ENCODE assay signal across 9 mouse cellular contexts in the genomic region with DNA sequence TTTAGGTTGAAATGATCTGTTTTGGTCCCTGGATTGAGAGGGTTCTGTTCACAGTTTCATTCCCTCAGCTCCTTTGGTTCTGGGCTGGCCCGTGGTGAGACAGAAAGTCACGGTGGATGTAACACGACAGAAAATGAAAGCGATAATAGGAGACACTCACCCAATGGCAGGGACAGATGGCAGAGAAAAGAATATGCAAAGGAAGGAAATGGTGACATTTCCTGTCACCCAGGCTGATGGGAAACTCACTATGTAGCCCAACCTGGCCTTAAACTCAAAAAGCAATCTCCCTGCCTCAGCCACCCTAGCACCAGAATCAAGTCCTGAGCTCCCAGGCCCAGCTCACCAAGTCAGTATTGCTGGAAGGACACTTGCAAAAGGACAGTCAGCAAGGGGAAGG. TPM values are rescaled to one million over a fixed set of nuclear protein-coding genes. Genes with fewer than 3 reads are reported as not detected.
DNase-seq lines count a peak whose midpoint lies in the region; ATAC-seq lines count a peak whose summit lies in the region.
"Had no signal": no experiment of that assay in that cellular context is flagged by ENCODE, and none has a peak within 500 bp of the region (broad histone marks: within the 10 kb centered on the region; RNA-seq: fewer than 3 reads in every experiment).

No protein-coding gene starts in this region.

- H3K27me3 ChIP-seq in neural tube, embryonic 11.5 days (ENCODE audit: control insufficient read depth, insufficient read depth, low read length), result peaks cover 26% of the 10 kb centered on the region
- H3K27me3 ChIP-seq in forebrain, embryonic 14.5 days (replicated peaks; ENCODE audit: control insufficient read depth, insufficient read depth, low read length), result peaks cover 19% of the 10 kb centered on the region
- peaks cover 77% of the 10 kb centered on the region for H3K27me3 ChIP-seq in limb, embryonic 13.5 days

- H3K27ac ChIP-seq in neural tube, embryonic 11.5 days (ENCODE audit: low read depth, low read length), result no peak overlapping the region
- H3K27ac ChIP-seq in forebrain, embryonic 14.5 days (ENCODE audit: low read depth, low read length), result no peak overlapping the region
- no peak overlapping the region for H3K27ac ChIP-seq in limb, embryonic 13.5 days

- no peak for DNase-seq in neural tube, embryonic 11.5 days (ENCODE audit: low spot score)
- no peak for DNase-seq in neural tube, embryonic 10.5 days (ENCODE audit: extremely low spot score, low spot score)
- DNase-seq in forebrain, embryonic 14.5 days (ENCODE audit: low spot score), result no peak
- no peak for DNase-seq in urinary bladder, adult 18-20 months (ENCODE audit: low spot score in 2 of 2)
- DNase-seq in adrenal gland, adult 18-20 months (ENCODE audit: low spot score in 2 of 2), result no peak
- DNase-seq in layer of hippocampus, postnatal 36 days, result no peak
- DNase-seq: lung, postnatal 14 days; spleen, adult 18-20 months had no signal

- WGBS in neural tube, embryonic 11.5 days, result 42% methylated on average over 4 of the region's 4 CpGs
- 27% methylated on average over 4 of the region's 4 CpGs for WGBS in forebrain, embryonic 14.5 days
- WGBS in limb, embryonic 13.5 days, result 40% methylated on average over 4 of the region's 4 CpGs

- no peak overlapping the region for H3K9ac ChIP-seq in neural tube, embryonic 11.5 days (ENCODE audit: low read length)
- H3K9ac ChIP-seq in forebrain, embryonic 14.5 days (ENCODE audit: low read length), result no peak overlapping the region
- no peak overlapping the region for H3K9ac ChIP-seq in limb, embryonic 13.5 days

- H3K4me2 ChIP-seq in neural tube, embryonic 11.5 days (ENCODE audit: low read depth), result peak overlapping the region; percentile 23; the same call in 1 of the 2 replicates
- H3K4me2 ChIP-seq in forebrain, embryonic 14.5 days (ENCODE audit: low read length), result peak overlapping the region; percentile 42; the same call in 1 of the 2 replicates
- peak overlapping the region; percentile 43; the same call in 1 of the 2 replicates for H3K4me2 ChIP-seq in limb, embryonic 13.5 days (replicated peaks)

- no peaks in the 10 kb centered on the region for H3K4me1 ChIP-seq in neural tube, embryonic 11.5 days (ENCODE audit: control insufficient read depth, insufficient read depth, low read length)
- no peaks in the 10 kb centered on the region for H3K4me1 ChIP-seq in forebrain, embryonic 14.5 days (ENCODE audit: control insufficient read depth, insufficient read depth, low read length)
- no peaks in the 10 kb centered on the region for H3K4me1 ChIP-seq in limb, embryonic 13.5 days

- H3K36me3 ChIP-seq in neural tube, embryonic 11.5 days (ENCODE audit: control insufficient read depth, insufficient read depth, low read length), result no peaks in the 10 kb centered on the region
- no peaks in the 10 kb centered on the region for H3K36me3 ChIP-seq in forebrain, embryonic 14.5 days (ENCODE audit: control insufficient read depth, insufficient read depth, low read length)
- no peaks in the 10 kb centered on the region for H3K36me3 ChIP-seq in limb, embryonic 13.5 days

- ATAC-seq in neural tube, embryonic 11.5 days (ENCODE audit: insufficient read depth, low FRiP score, low TSS enrichment), result no peak
- no peak for ATAC-seq in forebrain, embryonic 14.5 days
- ATAC-seq in limb, embryonic 13.5 days (ENCODE audit: low FRiP score, low read depth), result no peak

- H3K4me3 ChIP-seq in neural tube, embryonic 11.5 days (ENCODE audit: low read depth, low read length), result no peak overlapping the region
- no peak overlapping the region for H3K4me3 ChIP-seq in forebrain, embryonic 14.5 days (ENCODE audit: low read depth, low read length)
- peak overlapping the region; percentile 18; the same call in 1 of the 2 replicates for H3K4me3 ChIP-seq in limb, embryonic 13.5 days

- H3K9me3 ChIP-seq in neural tube, embryonic 11.5 days (ENCODE audit: control insufficient read depth, low read length), result no peaks in the 10 kb centered on the region
- no peaks in the 10 kb centered on the region for H3K9me3 ChIP-seq in forebrain, embryonic 14.5 days (replicated peaks; ENCODE audit: control insufficient read depth, low read length)
- no peaks in the 10 kb centered on the region for H3K9me3 ChIP-seq in limb, embryonic 13.5 days

RNA-seq across cellular contexts. Expression of a gene that starts 11.0 kb away (rescaled TPM):
- 1.9 and 2.1 TPM in 2 replicates for polyA plus RNA-seq in neural tube, embryonic 11.5 days (2014; fragmentation: Nextera tagmentation; extraction: Ambion mirVana)
- polyA plus RNA-seq in forebrain, embryonic 14.5 days (2014; fragmentation: Nextera tagmentation; extraction: Ambion mirVana), result 0.86 and 1.1 TPM in 2 replicates
- 0.34 and 0.59 TPM in 2 replicates for polyA plus RNA-seq in limb, embryonic 13.5 days (2015; fragmentation: Nextera tagmentation; extraction: Ambion mirVana)
- total RNA-seq in adrenal gland, adult 18-20 months (2021), result under 1 TPM in 1 of 2 experiments, not detected in 1; 0.06 TPM
- 10 to 100 TPM; 14.6 to 20.2 TPM for total RNA-seq in layer of hippocampus, postnatal 36 days (2021)
